Mouse (Mus musculus): ENCODE data around the gene Vmn1r222. TPM values are rescaled to one million over a fixed set of nuclear protein-coding genes. Genes with fewer than 3 reads are reported as not detected.
"Not testable (repeated sequence)": the region's sequence is repeated elsewhere in the genome, so short reads cannot be mapped to it uniquely, and the experiment has no call there.

The Vmn1r222 gene
- total and polyA plus RNA-seq, 2 experiments from 2014 or later = not detected

GRCm38 (mm10) chr13:23269681-23270080, 33.9 kb upstream of the Vmn1r222 start:
- no peak overlapping the region for H3K27ac ChIP-seq (ENCODE audit: low read depth)
- peaks cover 11% of the 10 kb centered on the region for H3K27me3 ChIP-seq (ENCODE audit: control insufficient read depth, insufficient read depth, low read length)
- 14% methylated on average over 11 of the region's 11 CpGs for WGBS
- H3K4me3 ChIP-seq (ENCODE audit: low read depth, low read length) = peak overlapping the region; percentile 29
- H3K4me2 ChIP-seq (ENCODE audit: low read depth, low read length) = peak overlapping the region; percentile 53
- ATAC-seq (ENCODE audit: insufficient read depth, low read depth) = no peak
- no peaks in the 10 kb centered on the region for H3K36me3 ChIP-seq (replicated peaks; ENCODE audit: control insufficient read depth, insufficient read depth, low read length)
- no peak for TF ChIP-seq EP300 (IDR thresholded peaks at IDR 0.05; ENCODE audit: low read depth)
- no peak for TF ChIP-seq CTCF (IDR thresholded peaks at IDR 0.05; ENCODE audit: low read depth)
- DNase-seq (ENCODE audit: low spot score) = no peak
- no peaks in the 10 kb centered on the region for H3K9me3 ChIP-seq (replicated peaks; ENCODE audit: control insufficient read depth, low read length)
- H3K4me1 ChIP-seq (ENCODE audit: control insufficient read depth, insufficient read depth) = peaks cover 5% of the 10 kb centered on the region; the same call in 1 of the 2 replicates
- no peak overlapping the region for H3K9ac ChIP-seq (replicated peaks; ENCODE audit: low read depth, low read length)

- DNase-seq (ENCODE audit: low spot score); H3K4me1 ChIP-seq (ENCODE audit: control insufficient read depth, insufficient read depth); H3K27ac ChIP-seq (ENCODE audit: low read depth); H3K9ac ChIP-seq (replicated peaks; ENCODE audit: low read depth, low read length); H3K4me2 ChIP-seq (ENCODE audit: low read depth, low read length); H3K4me3 ChIP-seq (ENCODE audit: low read depth, low read length); H3K9me3 ChIP-seq (replicated peaks; ENCODE audit: control insufficient read depth, low read length); H3K36me3 ChIP-seq (replicated peaks; ENCODE audit: control insufficient read depth, insufficient read depth, low read length): not testable (repeated sequence)
- peak; percentile 30; the same call in 1 of the 2 replicates for TF ChIP-seq CTCF (IDR thresholded peaks at IDR 0.05; ENCODE audit: low read depth)
- 35% methylated on average over 4 of the region's 4 CpGs for WGBS
- peaks cover 11% of the 10 kb centered on the region for H3K27me3 ChIP-seq (ENCODE audit: control insufficient read depth, insufficient read depth, low read length)
- ATAC-seq (ENCODE audit: insufficient read depth, low read depth) = 0 out of 2 replicates have a peak, but pooled peaks have one; percentile 39
These were observed 33.4 kb upstream of the Vmn1r222 start for GRCm38 (mm10) chr13:23269127-23269526.

- not testable (repeated sequence) for H3K4me3 ChIP-seq (ENCODE audit: low read depth, low read length); H3K9me3 ChIP-seq (replicated peaks; ENCODE audit: control insufficient read depth, low read length)
- WGBS = 79% methylated on average over 3 of the region's 3 CpGs
These were observed 32.9 kb upstream of the Vmn1r222 start for GRCm38 (mm10) chr13:23268606-23269005.

GRCm38 (mm10) chr13:23258546-23259048, 22.9 kb upstream of the Vmn1r222 start:
- no peaks in the 10 kb centered on the region for H3K4me1 ChIP-seq (ENCODE audit: control insufficient read depth, insufficient read depth)
- no peak overlapping the region for H3K9ac ChIP-seq (replicated peaks; ENCODE audit: low read depth, low read length)
- no peak overlapping the region for H3K27ac ChIP-seq (ENCODE audit: low read depth)
- no peaks in the 10 kb centered on the region for H3K27me3 ChIP-seq (ENCODE audit: control insufficient read depth, insufficient read depth, low read length)
- H3K36me3 ChIP-seq (replicated peaks; ENCODE audit: control insufficient read depth, insufficient read depth, low read length) = no peaks in the 10 kb centered on the region
- 0 out of 2 replicates have a peak, but pooled peaks cover 3% of the 10 kb centered on the region for H3K9me3 ChIP-seq (replicated peaks; ENCODE audit: control insufficient read depth, low read length)
- WGBS = 76% methylated on average over 2 of the region's 2 CpGs
- H3K4me3 ChIP-seq (ENCODE audit: low read depth, low read length) = no peak overlapping the region
- no peak for DNase-seq (ENCODE audit: low spot score)
- no peak for TF ChIP-seq CTCF (IDR thresholded peaks at IDR 0.05; ENCODE audit: low read depth)
- no peak for TF ChIP-seq EP300 (IDR thresholded peaks at IDR 0.05; ENCODE audit: low read depth)
- ATAC-seq (ENCODE audit: insufficient read depth, low read depth) = no peak
- no peak overlapping the region for H3K4me2 ChIP-seq (ENCODE audit: low read depth, low read length)

More at GRCm38 (mm10) chr13:23268606-23269005, 32.9 kb upstream of the Vmn1r222 start:
- H3K36me3 ChIP-seq (replicated peaks; ENCODE audit: control insufficient read depth, insufficient read depth, low read length); DNase-seq (ENCODE audit: low spot score); H3K9ac ChIP-seq (replicated peaks; ENCODE audit: low read depth, low read length); ATAC-seq (ENCODE audit: insufficient read depth, low read depth); H3K27ac ChIP-seq (ENCODE audit: low read depth); H3K4me1 ChIP-seq (ENCODE audit: control insufficient read depth, insufficient read depth); H3K4me2 ChIP-seq (ENCODE audit: low read depth, low read length): not testable (repeated sequence)
- peaks cover 11% of the 10 kb centered on the region for H3K27me3 ChIP-seq (ENCODE audit: control insufficient read depth, insufficient read depth, low read length)

GRCm38 (mm10) chr13:23246834-23247233, 11.1 kb upstream of the Vmn1r222 start, which contains the start of gene Vmn1r223:
TSS of gene Vmn1r223 (plus strand) at chr13:23247134.
- not testable (repeated sequence) for H3K27ac ChIP-seq (ENCODE audit: low read depth); H3K4me3 ChIP-seq (ENCODE audit: low read depth, low read length); DNase-seq (ENCODE audit: low spot score); H3K4me2 ChIP-seq (ENCODE audit: low read depth, low read length); H3K36me3 ChIP-seq (replicated peaks; ENCODE audit: control insufficient read depth, insufficient read depth, low read length); H3K9me3 ChIP-seq (replicated peaks; ENCODE audit: control insufficient read depth, low read length); H3K9ac ChIP-seq (replicated peaks; ENCODE audit: low read depth, low read length); ATAC-seq (ENCODE audit: insufficient read depth, low read depth); H3K4me1 ChIP-seq (ENCODE audit: control insufficient read depth, insufficient read depth); H3K27me3 ChIP-seq (ENCODE audit: control insufficient read depth, insufficient read depth, low read length)
- 58% methylated on average over 1 of the region's 1 CpGs for WGBS

- H3K4me2 ChIP-seq (ENCODE audit: low read depth, low read length); H3K9ac ChIP-seq (replicated peaks; ENCODE audit: low read depth, low read length); H3K9me3 ChIP-seq (replicated peaks; ENCODE audit: control insufficient read depth, low read length); H3K4me3 ChIP-seq (ENCODE audit: low read depth, low read length); H3K27ac ChIP-seq (ENCODE audit: low read depth); H3K27me3 ChIP-seq (ENCODE audit: control insufficient read depth, insufficient read depth, low read length); DNase-seq (ENCODE audit: low spot score); H3K36me3 ChIP-seq (replicated peaks; ENCODE audit: control insufficient read depth, insufficient read depth, low read length); ATAC-seq (ENCODE audit: insufficient read depth, low read depth); H3K4me1 ChIP-seq (ENCODE audit: control insufficient read depth, insufficient read depth): not testable (repeated sequence)
- 68% methylated on average over 2 of the region's 2 CpGs for WGBS
These were observed 21.9 kb downstream of the Vmn1r222 start, which contains the start of gene Vmn1r221 for GRCm38 (mm10) chr13:23213827-23214226. TSS of gene Vmn1r221 (plus strand) at chr13:23214127.

GRCm38 (mm10) chr13:23203885-23204284, 31.9 kb downstream of the Vmn1r222 start:
- DNase-seq (ENCODE audit: low spot score); H3K4me3 ChIP-seq (ENCODE audit: low read depth, low read length); H3K27me3 ChIP-seq (ENCODE audit: control insufficient read depth, insufficient read depth, low read length); H3K4me1 ChIP-seq (ENCODE audit: control insufficient read depth, insufficient read depth); H3K27ac ChIP-seq (ENCODE audit: low read depth); H3K9ac ChIP-seq (replicated peaks; ENCODE audit: low read depth, low read length); H3K9me3 ChIP-seq (replicated peaks; ENCODE audit: control insufficient read depth, low read length); H3K4me2 ChIP-seq (ENCODE audit: low read depth, low read length); H3K36me3 ChIP-seq (replicated peaks; ENCODE audit: control insufficient read depth, insufficient read depth, low read length); ATAC-seq (ENCODE audit: insufficient read depth, low read depth): not testable (repeated sequence)
- 52% methylated on average over 1 of the region's 1 CpGs for WGBS

Data from heart, postnatal 0 days (tissue).